Mouse (Mus musculus) lung, embryonic 16.5 days (tissue): ENCODE measurements at regions not wholly inside any gene's neighbourhood (a gene's known extent, or its start where the extent isn't known, plus 50 kb on each side); places are given as distances from the start of the nearest gene placed in this dataset.
A peak's percentile ranks its signal among the peaks of the same experiment; 100 is the strongest.

Experiments used
- ATAC-seq: fragments of 200-750 bp; cut with Nextera tagmentation; 2 replicates; pipeline ENCODE4 v1.8.0; 2017; ENCODE audit warnings: low read depth, mild to moderate bottlenecking, moderate library complexity
- H3K27ac ChIP-seq: fragments of 300-500 bp; sonication (generic); 2 replicates; pipeline ENCODE4 v1.5.1; 2014; ENCODE audit warnings: mild to moderate bottlenecking, control low read depth, low read length
- H3K27me3 ChIP-seq: fragments of 300-500 bp; sonication (generic); 2 replicates; pipeline ENCODE4 v1.6.1; 2014; ENCODE audit warnings: low read depth, low read length, mixed read lengths; ENCODE audit not compliant: control insufficient read depth, insufficient read depth
- H3K36me3 ChIP-seq: fragments of 300-500 bp; sonication (generic); 2 replicates; pipeline ENCODE4 v1.6.1; 2014; ENCODE audit warnings: low read length; ENCODE audit not compliant: control insufficient read depth, insufficient read depth
- H3K4me1 ChIP-seq: fragments of 300-500 bp; sonication (generic); replicated peaks from 2 replicates; pipeline ENCODE4 v1.6.1; 2014; ENCODE audit warnings: low read length, mixed read lengths; ENCODE audit not compliant: control insufficient read depth, insufficient read depth
- H3K4me2 ChIP-seq: fragments of 300-500 bp; sonication (generic); 2 replicates; pipeline ENCODE4 v1.6.1; 2014; ENCODE audit warnings: low read depth, low read length, control low read depth
- H3K4me3 ChIP-seq: fragments of 300-500 bp; sonication (generic); 2 replicates; pipeline ENCODE4 v1.5.1; 2014; ENCODE audit warnings: mild to moderate bottlenecking, low read length, control low read depth
- H3K9ac ChIP-seq: fragments of 300-500 bp; sonication (generic); 2 replicates; pipeline ENCODE4 v1.6.1; 2014; ENCODE audit warnings: low read length, control low read depth
- H3K9me3 ChIP-seq: fragments of 300-500 bp; sonication (generic); 2 replicates; pipeline ENCODE4 v1.6.1; 2016; ENCODE audit warnings: low read length; ENCODE audit not compliant: control insufficient read depth
- WGBS: fragments of 180-500 bp; shearing (Covaris S2); extraction: QIAGEN DNeasy Blood & Tissue Kit; methylation state at CpG from one replicate; pipeline ENCODE4 v1.1.7; 2014; 5-methylcytosine and 5-hydroxymethylcytosine counted together

GRCm38 (mm10) chr12:51294971-51295477 is 52.8 kb upstream of the G2e3 start:
- H3K9me3 ChIP-seq: no peaks in the 10 kb centered on the region
- H3K4me3 ChIP-seq: no peak overlapping the region
- ATAC-seq: no peak
- H3K27me3 ChIP-seq: no peaks in the 10 kb centered on the region
- 78% methylated on average over 4 of the region's 4 CpGs for WGBS
- no peak overlapping the region for H3K9ac ChIP-seq
- no peaks in the 10 kb centered on the region for H3K36me3 ChIP-seq
- no peak overlapping the region for H3K27ac ChIP-seq
- no peaks in the 10 kb centered on the region for H3K4me1 ChIP-seq
- H3K4me2 ChIP-seq: no peak overlapping the region

- ATAC-seq: no peak
- WGBS: 72% methylated on average over 1 of the region's 1 CpGs
- no peaks in the 10 kb centered on the region for H3K4me1 ChIP-seq
- no peak overlapping the region for H3K4me3 ChIP-seq
- no peak overlapping the region for H3K9ac ChIP-seq
- no peak overlapping the region for H3K27ac ChIP-seq
- H3K27me3 ChIP-seq: no peaks in the 10 kb centered on the region
- no peaks in the 10 kb centered on the region for H3K9me3 ChIP-seq
- H3K4me2 ChIP-seq: no peak overlapping the region
- no peaks in the 10 kb centered on the region for H3K36me3 ChIP-seq
Measured at GRCm38 (mm10) chr12:51278358-51278757, 69.5 kb upstream of the G2e3 start.

GRCm38 (mm10) chr12:51275818-51276538 is 71.9 kb upstream of the G2e3 start:
- 49% methylated on average over 14 of the region's 14 CpGs for WGBS
- H3K4me1 ChIP-seq: no peaks in the 10 kb centered on the region
- no peak overlapping the region for H3K27ac ChIP-seq
- no peak for ATAC-seq
- peak overlapping the region; percentile 32; the same call in 1 of the 2 replicates for H3K4me2 ChIP-seq
- H3K27me3 ChIP-seq: no peaks in the 10 kb centered on the region
- no peaks in the 10 kb centered on the region for H3K36me3 ChIP-seq
- H3K9ac ChIP-seq: no peak overlapping the region
- no peaks in the 10 kb centered on the region for H3K9me3 ChIP-seq
- H3K4me3 ChIP-seq: no peak overlapping the region

- Histone ChIP-seq H3K4me3 (no peak overlapping the region), H3K9me3 (no peaks in the 10 kb centered on the region), H3K4me2 (no peak overlapping the region), H3K27me3 (no peaks in the 10 kb centered on the region), H3K9ac (no peak overlapping the region), H3K36me3 (no peaks in the 10 kb centered on the region), H3K27ac (no peak overlapping the region), H3K4me1 (no peaks in the 10 kb centered on the region)
- WGBS: 68% methylated on average over 5 of the region's 5 CpGs
- ATAC-seq: no peak
Measured at GRCm38 (mm10) chr12:51273486-51273885, 74.4 kb upstream of the G2e3 start.

GRCm38 (mm10) chr12:51242839-51243238 is 105.0 kb upstream of the G2e3 start:
- 76% methylated on average over 7 of the region's 7 CpGs for WGBS
- Histone ChIP-seq H3K4me1 (no peaks in the 10 kb centered on the region), H3K36me3 (no peaks in the 10 kb centered on the region), H3K27me3 (no peaks in the 10 kb centered on the region), H3K9me3 (no peaks in the 10 kb centered on the region), H3K4me2 (no peak overlapping the region), H3K27ac (no peak overlapping the region), H3K4me3 (no peak overlapping the region), H3K9ac (no peak overlapping the region)
- no peak for ATAC-seq

GRCm38 (mm10) chr12:51241131-51241781 is 106.6 kb upstream of the G2e3 start:
- H3K9me3 ChIP-seq: no peaks in the 10 kb centered on the region
- 79% methylated on average over 7 of the region's 7 CpGs for WGBS
- H3K36me3 ChIP-seq: no peaks in the 10 kb centered on the region
- H3K4me2 ChIP-seq: no peak overlapping the region
- no peaks in the 10 kb centered on the region for H3K4me1 ChIP-seq
- ATAC-seq: no peak
- H3K27ac ChIP-seq: no peak overlapping the region
- H3K9ac ChIP-seq: no peak overlapping the region
- H3K27me3 ChIP-seq: no peaks in the 10 kb centered on the region
- H3K4me3 ChIP-seq: no peak overlapping the region

- Histone ChIP-seq H3K4me2 (no peak overlapping the region), H3K27me3 (no peaks in the 10 kb centered on the region), H3K9me3 (no peaks in the 10 kb centered on the region), H3K4me3 (no peak overlapping the region), H3K36me3 (no peaks in the 10 kb centered on the region), H3K27ac (no peak overlapping the region), H3K4me1 (no peaks in the 10 kb centered on the region), H3K9ac (no peak overlapping the region)
- no peak for ATAC-seq
- 28% methylated on average over 2 of the region's 2 CpGs for WGBS
Measured at GRCm38 (mm10) chr12:51211691-51212090, 136.2 kb upstream of the G2e3 start.

GRCm38 (mm10) chr12:51196289-51196688 is 151.6 kb upstream of the G2e3 start:
- Histone ChIP-seq H3K9me3 (no peaks in the 10 kb centered on the region), H3K4me3 (no peak overlapping the region), H3K27me3 (no peaks in the 10 kb centered on the region), H3K4me2 (no peak overlapping the region), H3K36me3 (no peaks in the 10 kb centered on the region), H3K27ac (no peak overlapping the region), H3K4me1 (no peaks in the 10 kb centered on the region; the same call in 1 of the 2 replicates), H3K9ac (no peak overlapping the region)
- ATAC-seq: no peak
- 57% methylated on average over 5 of the region's 5 CpGs for WGBS

GRCm38 (mm10) chr12:51195136-51195535 is 152.7 kb upstream of the G2e3 start:
- ATAC-seq: no peak
- no peak overlapping the region for H3K4me3 ChIP-seq
- 46% methylated on average over 8 of the region's 8 CpGs for WGBS
- no peaks in the 10 kb centered on the region for H3K27me3 ChIP-seq
- no peaks in the 10 kb centered on the region for H3K9me3 ChIP-seq
- H3K4me1 ChIP-seq: no peaks in the 10 kb centered on the region; the same call in 1 of the 2 replicates
- no peak overlapping the region for H3K9ac ChIP-seq
- no peaks in the 10 kb centered on the region for H3K36me3 ChIP-seq
- no peak overlapping the region for H3K4me2 ChIP-seq
- H3K27ac ChIP-seq: no peak overlapping the region
